Mouse (Mus musculus) kidney, embryonic 16.5 days (tissue): ENCODE data around the gene Grin1. TPM values are rescaled to one million over a fixed set of nuclear protein-coding genes. Genes with fewer than 3 reads are reported as not detected.
A peak's percentile ranks its signal among the peaks of the same experiment; 100 is the strongest.

Source experiments
- ATAC-seq: fragments of 200-750 bp; cut with Nextera tagmentation; 2 replicates; pipeline ENCODE4 v1.8.0; 2017; ENCODE audit warnings: moderate TSS enrichment; ENCODE audit not compliant: low FRiP score, low TSS enrichment
- H3K27ac ChIP-seq: fragments of 300-500 bp; sonication (generic); 2 replicates; pipeline ENCODE4 v1.5.1; 2014; ENCODE audit warnings: low read length
- H3K27me3 ChIP-seq: fragments of 300-500 bp; sonication (generic); 2 replicates; pipeline ENCODE4 v1.6.1; 2014; ENCODE audit warnings: low read length, control low read depth, mixed read lengths; ENCODE audit not compliant: insufficient read depth
- H3K36me3 ChIP-seq: fragments of 300-500 bp; sonication (generic); 2 replicates; pipeline ENCODE4 v1.6.1; 2014; ENCODE audit warnings: low read length, control low read depth, mixed read lengths; ENCODE audit not compliant: insufficient read depth
- H3K4me1 ChIP-seq: fragments of 300-500 bp; sonication (generic); 2 replicates; pipeline ENCODE4 v1.6.1; 2014; ENCODE audit warnings: low read length, control low read depth, mixed read lengths; ENCODE audit not compliant: insufficient read depth
- H3K4me2 ChIP-seq: fragments of 300-500 bp; sonication (generic); replicated peaks from 2 replicates; pipeline ENCODE4 v1.6.1; 2014; ENCODE audit warnings: low read depth, low read length
- H3K4me3 ChIP-seq: fragments of 300-500 bp; sonication (generic); 2 replicates; pipeline ENCODE4 v1.5.1; 2014; ENCODE audit warnings: mild to moderate bottlenecking, low read length
- H3K9ac ChIP-seq: fragments of 300-500 bp; sonication (generic); replicated peaks from 2 replicates; pipeline ENCODE4 v1.6.1; 2014; ENCODE audit warnings: low read length
- H3K9me3 ChIP-seq: fragments of 300-500 bp; sonication (generic); 2 replicates; pipeline ENCODE4 v1.6.1; 2016; ENCODE audit warnings: low read length, control low read depth
- WGBS: fragments of 180-500 bp; shearing (Covaris S2); extraction: QIAGEN DNeasy Blood & Tissue Kit; methylation state at CpG from one replicate; pipeline ENCODE4 v1.1.7; 2014; 5-methylcytosine and 5-hydroxymethylcytosine counted together
- polyA plus RNA-seq: library from polyadenylated mRNA; unstranded; fragments of >200 nt; fragmentation: Nextera tagmentation; extraction: Ambion mirVana; gene quantifications from 2 replicates; pipeline ENCODE4 v1.2.1, GENCODE M21; 2015

Grin1 gene
- polyA plus RNA-seq, 1 experiment from 2014 or later = 0.22 TPM

- H3K9me3 ChIP-seq = no peaks in the 10 kb centered on the region
- H3K4me2 ChIP-seq = no peak overlapping the region
Observed at GRCm38 (mm10) chr2:25243342-25243741, 75.6 kb downstream of the Grin1 start.

GRCm38 (mm10) chr2:25242101-25242506 is 76.9 kb downstream of the Grin1 start, which contains the start of the genes Rnf208 and Cysrt1:
Rnf208 (plus strand) TSS chr2:25242255.
Cysrt1 (minus strand) TSS chr2:25242452.
- Histone ChIP-seq H3K4me3 (peak within 1 kb of the TSS; percentile 63), H3K27ac (peak within 1 kb of the TSS; percentile 56; the same call in 1 of the 2 replicates), H3K27me3 (peaks cover 20% of the 10 kb centered on the region), H3K9ac (peak within 1 kb of the TSS; percentile 78), H3K9me3 (no peaks in the 10 kb centered on the region), H3K4me2 (peak within 1 kb of the TSS; percentile 97), H3K4me1 (peaks cover 26% of the 10 kb centered on the region), H3K36me3 (0 out of 2 replicates have a peak, but pooled peaks cover 6% of the 10 kb centered on the region)
- ATAC-seq = no peak
- 0% methylated on average over 56 of the region's 59 CpGs for WGBS

More at GRCm38 (mm10) chr2:25243342-25243741, 75.6 kb downstream of the Grin1 start:
- no peak for ATAC-seq
- H3K36me3 ChIP-seq = peaks cover 13% of the 10 kb centered on the region
- H3K27me3 ChIP-seq = peaks cover 20% of the 10 kb centered on the region
- no peak overlapping the region for H3K27ac ChIP-seq
- H3K4me3 ChIP-seq = no peak overlapping the region
- no peak overlapping the region for H3K9ac ChIP-seq
- peaks cover 26% of the 10 kb centered on the region for H3K4me1 ChIP-seq
- 82% methylated on average over 8 of the region's 8 CpGs for WGBS

GRCm38 (mm10) chr2:25241438-25241775 is 77.6 kb downstream of the Grin1 start:
- 0 out of 2 replicates have a peak overlapping the region, but pooled peaks have one; percentile 56 for H3K27ac ChIP-seq
- H3K36me3 ChIP-seq = 0 out of 2 replicates have a peak, but pooled peaks cover 3% of the 10 kb centered on the region
- H3K4me3 ChIP-seq = peak overlapping the region; percentile 63
- H3K4me1 ChIP-seq = peaks cover 26% of the 10 kb centered on the region
- ATAC-seq = no peak
- H3K27me3 ChIP-seq = peaks cover 20% of the 10 kb centered on the region
- 12% methylated on average over 6 of the region's 6 CpGs for WGBS
- H3K9ac ChIP-seq = peak overlapping the region; percentile 78; the same call in 1 of the 2 replicates
- no peaks in the 10 kb centered on the region for H3K9me3 ChIP-seq
- H3K4me2 ChIP-seq = peak overlapping the region; percentile 97

Other genes with a start within 250 kb of the Grin1 start
- gene Entpd8, start 238.9 kb downstream of the Grin1 start, polyA plus RNA-seq = 8.6 and 10.0 TPM in 2 replicates
- gene Noxa1, start 224.0 kb downstream of the Grin1 start, polyA plus RNA-seq = 0.39 and 0.65 TPM in 2 replicates
- 18.4 and 18.8 TPM in 2 replicates for gene Nrarp, start 138.4 kb downstream of the Grin1 start, polyA plus RNA-seq
- 16.0 and 16.8 TPM in 2 replicates for gene Tor4a, start 122.3 kb downstream of the Grin1 start, polyA plus RNA-seq
- 131 and 138 TPM in 2 replicates for gene Nelfb, start 107.7 kb downstream of the Grin1 start, polyA plus RNA-seq
- 0.54 and 0.82 TPM in 2 replicates for gene Stpg3, start 104.5 kb downstream of the Grin1 start, polyA plus RNA-seq
- gene Fam166a, start 100.4 kb downstream of the Grin1 start, polyA plus RNA-seq = 0.37 TPM in 1 of 2 replicates, not detected in the other
- gene Tubb4b, start 94.5 kb downstream of the Grin1 start, polyA plus RNA-seq = 627 and 671 TPM in 2 replicates
- 1.9 and 2.0 TPM in 2 replicates for gene Slc34a3, start 84.8 kb downstream of the Grin1 start, polyA plus RNA-seq
- 0.55 and 0.69 TPM in 2 replicates for gene Rnf224, start 82.4 kb downstream of the Grin1 start, polyA plus RNA-seq
- 24.0 and 26.3 TPM in 2 replicates for gene Rnf208, start 76.9 kb downstream of the Grin1 start, polyA plus RNA-seq
- 0.21 and 0.30 TPM in 2 replicates for gene Cysrt1, start 76.7 kb downstream of the Grin1 start, polyA plus RNA-seq
- 6.1 and 7.0 TPM in 2 replicates for gene AL732309.1, start 72.3 kb downstream of the Grin1 start, polyA plus RNA-seq
- 24.8 and 25.6 TPM in 2 replicates for gene Tmem203, start 63.7 kb downstream of the Grin1 start, polyA plus RNA-seq
- 12.0 and 12.1 TPM in 2 replicates for gene Tprn, start 56.6 kb downstream of the Grin1 start, polyA plus RNA-seq
- gene Ssna1, start 46.7 kb downstream of the Grin1 start, polyA plus RNA-seq = 209 and 211 TPM in 2 replicates
- gene Anapc2, start 46.7 kb downstream of the Grin1 start, polyA plus RNA-seq = 146 and 152 TPM in 2 replicates
- not detected in 2 replicates for gene Tmem210, start 31.0 kb downstream of the Grin1 start, polyA plus RNA-seq
- not detected in 2 replicates for gene Lrrc26, start 29.3 kb downstream of the Grin1 start, polyA plus RNA-seq
- gene Man1b1, start 13.2 kb upstream of the Grin1 start, polyA plus RNA-seq = 53.7 and 57.5 TPM in 2 replicates
- gene Dpp7, start 37.2 kb upstream of the Grin1 start, polyA plus RNA-seq = 32.8 and 33.2 TPM in 2 replicates
- gene Uap1l1, start 46.5 kb upstream of the Grin1 start, polyA plus RNA-seq = 38.9 and 49.2 TPM in 2 replicates
- gene Sapcd2, start 53.1 kb upstream of the Grin1 start, polyA plus RNA-seq = 39.3 and 41.2 TPM in 2 replicates
- gene Entpd2, start 76.7 kb upstream of the Grin1 start, polyA plus RNA-seq = 5.5 and 6.4 TPM in 2 replicates
- gene Npdc1, start 80.2 kb upstream of the Grin1 start, polyA plus RNA-seq = 52.4 and 58.3 TPM in 2 replicates
- gene Fut7, start 104.1 kb upstream of the Grin1 start, polyA plus RNA-seq = not detected in 2 replicates
- gene Abca2, start 109.5 kb upstream of the Grin1 start, polyA plus RNA-seq = 12.7 and 14.3 TPM in 2 replicates
- 3.9 and 8.5 TPM in 2 replicates for gene Clic3, start 137.7 kb upstream of the Grin1 start, polyA plus RNA-seq
- 33.8 and 35.9 TPM in 2 replicates for gene Paxx, start 141.9 kb upstream of the Grin1 start, polyA plus RNA-seq
- 1.8 and 4.7 TPM in 2 replicates for gene Ptgds, start 150.9 kb upstream of the Grin1 start, polyA plus RNA-seq
- not detected in 2 replicates for gene Lcn12, start 174.7 kb upstream of the Grin1 start, polyA plus RNA-seq
- gene Fbxw5, start 181.6 kb upstream of the Grin1 start, polyA plus RNA-seq = 105 and 115 TPM in 2 replicates
- 9.5 and 9.6 TPM in 2 replicates for gene C8g, start 182.5 kb upstream of the Grin1 start, polyA plus RNA-seq
- gene Traf2, start 227.8 kb upstream of the Grin1 start, polyA plus RNA-seq = 40.6 and 43.6 TPM in 2 replicates
- gene Edf1, start 238.7 kb upstream of the Grin1 start, polyA plus RNA-seq = 372 and 373 TPM in 2 replicates